Mouse (Mus musculus): ENCODE measurements at regions not wholly inside any gene's neighbourhood (a gene's known extent, or its start where the extent isn't known, plus 50 kb on each side); places are given as distances from the start of the nearest gene placed in this dataset.

DNA sequence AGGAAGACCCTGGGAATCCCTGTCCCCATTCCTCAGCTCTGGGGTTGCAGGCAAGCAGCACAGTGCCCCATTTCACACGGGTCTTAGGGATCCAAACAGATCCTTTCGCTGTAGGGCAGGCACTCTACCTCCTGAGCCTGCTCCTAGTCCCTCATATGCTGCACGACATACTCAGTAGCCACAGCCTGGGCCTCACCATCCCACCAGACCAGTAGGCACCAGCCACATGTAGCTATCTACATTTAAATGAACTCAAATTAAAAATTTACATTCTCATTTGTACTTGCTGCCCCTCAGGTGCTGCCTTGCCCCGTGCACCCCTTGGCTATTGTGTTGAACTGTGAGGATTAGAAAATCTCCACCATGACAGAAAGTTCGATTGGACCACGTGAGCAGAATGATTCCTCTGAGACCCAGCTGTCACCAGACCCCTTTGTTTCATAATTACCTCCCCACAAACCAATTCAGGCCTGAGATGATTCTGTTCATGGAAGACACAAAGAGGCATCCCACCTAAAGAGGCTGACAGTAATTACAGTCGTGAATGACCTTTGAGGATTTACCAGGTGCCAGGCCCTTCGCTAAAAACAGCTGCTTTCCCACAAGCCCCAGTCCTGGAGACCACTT, 67.9 kb upstream of the Ctnnb1 start:
- no peak for DNase-seq (ENCODE audit: extremely low spot score)

GRCm38 (mm10) chr9:120861788-120862345, 67.1 kb upstream of the Ctnnb1 start:
- DNase-seq (ENCODE audit: extremely low spot score): no peak

GRCm38 (mm10) chr9:120864410-120864809, 64.6 kb upstream of the Ctnnb1 start:
- no peak for DNase-seq (ENCODE audit: extremely low spot score)

GRCm38 (mm10) chr9:120866251-120866650, 62.8 kb upstream of the Ctnnb1 start:
- DNase-seq (ENCODE audit: extremely low spot score): no peak

DNA sequence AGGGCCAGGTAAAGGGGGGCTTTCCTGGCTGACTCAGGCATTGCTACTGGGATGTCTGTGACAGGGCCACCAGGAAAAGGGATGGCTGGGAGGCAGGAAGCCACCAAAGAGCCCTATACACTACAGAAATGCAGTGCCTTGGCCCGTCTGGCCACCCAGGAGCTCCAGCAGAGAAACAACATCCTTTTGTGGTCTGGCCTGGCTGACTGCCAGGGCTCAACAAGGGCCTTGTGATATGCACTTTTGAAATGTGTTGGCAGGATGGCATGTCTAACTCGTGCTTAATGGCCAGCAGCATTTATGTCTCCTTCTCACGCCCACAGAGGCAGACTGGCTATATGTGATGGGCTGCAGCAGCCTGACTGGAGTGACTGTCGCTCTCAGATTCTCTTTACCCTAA, 62.3 kb upstream of the Ctnnb1 start:
- no peak for DNase-seq (ENCODE audit: extremely low spot score)

DNA sequence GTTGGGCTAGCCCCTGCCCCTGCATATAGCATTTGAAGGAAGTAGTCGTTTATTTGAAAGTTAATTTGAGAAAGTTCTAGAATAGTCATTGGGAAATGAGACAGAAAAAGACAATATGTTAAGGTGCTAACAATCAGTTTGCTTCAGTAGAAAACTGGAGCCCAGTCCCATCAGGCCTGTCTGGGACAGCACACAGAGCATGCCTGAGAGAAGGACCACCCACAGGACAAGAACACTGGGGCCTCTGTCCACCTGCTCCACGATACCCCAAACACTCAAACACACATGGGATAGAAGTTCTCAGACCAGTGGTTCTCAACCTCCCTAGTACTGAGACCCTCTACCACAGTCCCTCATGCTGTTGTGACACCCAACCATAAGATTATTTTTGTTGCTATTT, 61.2 kb upstream of the Ctnnb1 start:
- no peak for DNase-seq (ENCODE audit: extremely low spot score)

DNA sequence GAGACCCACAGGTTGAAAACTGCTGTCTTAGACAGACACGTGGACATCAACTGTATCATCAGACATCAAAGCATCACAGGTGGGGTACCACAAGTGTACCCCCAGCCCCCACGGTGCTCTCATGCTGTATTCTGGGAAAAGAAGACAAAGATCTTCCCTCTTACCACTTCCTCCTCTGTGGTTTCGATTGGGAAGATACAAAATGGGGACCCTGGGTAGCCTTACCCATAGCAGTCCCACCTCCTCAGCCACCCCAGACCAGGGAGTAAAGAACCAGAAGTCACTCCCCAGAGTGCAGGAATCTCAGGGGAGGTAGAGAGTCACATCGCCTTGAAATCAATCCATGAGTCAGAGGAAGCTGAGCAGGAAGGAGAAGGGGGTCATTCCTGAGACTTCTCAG, 60.7 kb upstream of the Ctnnb1 start:
- DNase-seq (ENCODE audit: extremely low spot score): no peak

DNA sequence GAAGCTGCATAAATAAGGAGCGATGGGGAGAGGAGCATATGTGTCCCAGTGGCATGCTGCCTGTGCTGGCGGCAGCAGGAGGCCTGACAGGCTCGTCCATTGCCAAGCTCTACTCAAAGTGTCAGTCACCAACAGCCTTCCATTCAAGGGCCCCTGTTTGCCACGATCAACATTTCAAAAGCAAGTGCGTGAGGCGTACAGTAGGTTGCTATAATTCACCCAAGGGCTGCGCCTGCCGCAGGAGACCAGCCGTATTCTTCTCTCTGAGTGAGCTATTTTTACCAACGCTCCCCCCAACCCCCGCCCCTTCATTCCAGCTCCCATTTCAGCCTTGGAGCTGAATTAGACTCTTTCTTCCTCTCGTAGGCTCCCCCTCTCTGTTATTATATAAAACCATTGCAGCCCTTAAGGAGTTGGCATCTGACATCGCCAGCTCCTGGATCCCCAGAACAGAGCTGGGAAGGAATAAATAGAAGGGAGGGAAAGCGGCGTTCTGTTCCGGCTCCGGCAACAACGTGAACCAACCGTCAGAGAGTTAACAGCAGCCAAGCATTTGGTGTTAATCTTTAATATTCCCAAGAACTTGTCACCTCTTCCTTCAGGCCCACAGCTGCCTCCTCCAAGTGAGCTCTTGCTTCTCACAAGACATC, 59.5 kb upstream of the Ctnnb1 start:
- no peak for DNase-seq (ENCODE audit: extremely low spot score)

GRCm38 (mm10) chr9:120873293-120873692, 55.7 kb upstream of the Ctnnb1 start:
- DNase-seq (ENCODE audit: extremely low spot score): no peak

GRCm38 (mm10) chr9:120874416-120874976, 54.5 kb upstream of the Ctnnb1 start:
- no peak for DNase-seq (ENCODE audit: extremely low spot score)

DNA sequence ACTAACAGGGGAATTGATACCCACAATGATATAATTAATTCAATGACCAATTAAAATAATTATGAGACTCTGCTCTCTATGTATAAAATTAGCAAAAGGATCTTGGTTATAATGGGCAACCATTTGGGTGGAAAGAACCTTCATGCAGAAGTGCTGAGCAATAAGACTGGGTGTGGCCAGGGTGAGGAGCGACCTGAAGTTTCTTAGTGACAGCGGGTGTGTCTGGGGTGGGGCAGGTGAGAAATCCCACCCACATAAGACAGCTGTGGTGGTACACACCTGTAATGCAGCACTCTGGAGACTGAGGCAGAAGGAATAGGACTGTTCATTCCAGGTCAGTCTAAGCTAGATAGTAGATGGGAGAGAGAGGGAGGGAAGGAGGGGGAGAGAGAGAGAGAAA, 51.9 kb upstream of the Ctnnb1 start:
- no peak for DNase-seq (ENCODE audit: extremely low spot score)

All from embryo, embryonic 9.5 days (tissue).